ENCODE assay signal across 16 mouse cellular contexts in genomic region chr4:152919851-152920250, GRCm38 (mm10).
"Had no signal": no experiment of that assay in that cellular context is flagged by ENCODE, and none has a peak within 500 bp of the region (broad histone marks: within the 10 kb centered on the region; RNA-seq: fewer than 3 reads in every experiment).

No protein-coding gene starts in this region.

- H3K9me3 ChIP-seq: neural tube, embryonic 15.5 days; stomach, embryonic 15.5 days had no signal

- H3K9ac ChIP-seq: neural tube, embryonic 13.5 days; neural tube, embryonic 15.5 days; stomach, embryonic 15.5 days had no signal

- H3K27me3 ChIP-seq: neural tube, embryonic 13.5 days; stomach, embryonic 15.5 days had no signal

- H3K4me1 ChIP-seq: stomach, embryonic 15.5 days had no signal

- DNase-seq: retina, postnatal 1 day; right cerebral cortex, adult 18-20 months; right cerebral cortex, postnatal 14 days; right cerebral cortex, postnatal 25 days; right cerebral cortex, postnatal 4 days; spleen, adult 18-20 months; thymus, adult 18-20 months; thymus, adult 2 months; thymus, postnatal 14 days; thymus, postnatal 25 days; thymus, postnatal 36 days; thymus, postnatal 4 days had no signal

- H3K4me3 ChIP-seq: neural tube, embryonic 13.5 days; neural tube, embryonic 15.5 days; stomach, embryonic 15.5 days had no signal

- H3K27ac ChIP-seq: neural tube, embryonic 13.5 days; neural tube, embryonic 15.5 days; stomach, embryonic 15.5 days; stomach, postnatal 0 days had no signal

- H3K4me2 ChIP-seq: neural tube, embryonic 13.5 days; neural tube, embryonic 15.5 days; stomach, embryonic 15.5 days had no signal

- H3K36me3 ChIP-seq: neural tube, embryonic 13.5 days; neural tube, embryonic 15.5 days; stomach, embryonic 15.5 days had no signal
